Mouse (Mus musculus) embryonic fibroblast, embryonic 13.5 days (primary cell): Measurements from ENCODE around the gene Eif2ak3.

Experiments
- CTCF ChIP-seq: IDR thresholded peaks from 2 replicates; pipeline ENCODE4 v1.5.1; 2011; ENCODE audit warnings: mild to moderate bottlenecking, control low read depth, low read length, moderate library complexity, borderline replicate concordance; ENCODE audit not compliant: insufficient read depth
- POLR2A ChIP-seq: IDR thresholded peaks from 2 replicates; pipeline ENCODE4 v1.6.1; 2011; ENCODE audit warnings: low read depth, mild to moderate bottlenecking, control low read depth, low read length, moderate library complexity

GRCm38 (mm10) chr6:70797581-70798251 is 46.6 kb upstream of the Eif2ak3 start:
- TF ChIP-seq CTCF (peak; percentile 88; the same call in 1 of the 2 replicates), POLR2A (no peak)
